Mouse (Mus musculus) intestine, postnatal 0 days (tissue): ENCODE results near the gene Fgfr2. TPM values are rescaled to one million over a fixed set of nuclear protein-coding genes. Genes with fewer than 3 reads are reported as not detected.

Experiments used
- ATAC-seq: fragments of 200-750 bp; cut with Nextera tagmentation; 2 replicates; pipeline ENCODE4 v1.8.0; 2017; ENCODE audit warnings: mild to moderate bottlenecking, moderate TSS enrichment, moderate library complexity
- H3K27ac ChIP-seq: fragments of 300-500 bp; sonication (generic); 2 replicates; pipeline ENCODE4 v1.5.1; 2014; ENCODE audit warnings: mild to moderate bottlenecking, low read depth, low read length, moderate library complexity
- H3K27me3 ChIP-seq: fragments of 300-500 bp; sonication (generic); replicated peaks from 2 replicates; pipeline ENCODE4 v1.6.1; 2014; ENCODE audit warnings: low read length, mixed read lengths; ENCODE audit not compliant: control insufficient read depth, insufficient read depth
- H3K36me3 ChIP-seq: fragments of 300-500 bp; sonication (generic); 2 replicates; pipeline ENCODE4 v1.6.1; 2014; ENCODE audit warnings: mild to moderate bottlenecking, moderate library complexity; ENCODE audit not compliant: control insufficient read depth, insufficient read depth
- H3K4me1 ChIP-seq: fragments of 300-500 bp; sonication (generic); replicated peaks from 2 replicates; pipeline ENCODE4 v1.6.1; 2014; ENCODE audit warnings: antibody characterized with exemption, low read length, mixed read lengths; ENCODE audit not compliant: control insufficient read depth, insufficient read depth
- H3K4me2 ChIP-seq: fragments of 300-500 bp; sonication (generic); replicated peaks from 2 replicates; pipeline ENCODE4 v1.6.1; 2014; ENCODE audit warnings: low read depth, mild to moderate bottlenecking, moderate library complexity
- H3K4me3 ChIP-seq: fragments of 300-500 bp; sonication (generic); 2 replicates; pipeline ENCODE4 v1.5.1; 2014; ENCODE audit warnings: low read depth, low read length
- H3K9ac ChIP-seq: fragments of 300-500 bp; sonication (generic); 2 replicates; pipeline ENCODE4 v1.6.1; 2014; ENCODE audit warnings: mild to moderate bottlenecking, low read depth, low read length
- H3K9me3 ChIP-seq: fragments of 300-500 bp; sonication (generic); 2 replicates; pipeline ENCODE4 v1.6.1; 2016; ENCODE audit warnings: mixed run types; ENCODE audit not compliant: control insufficient read depth
- CTCF ChIP-seq: sonication (generic); IDR thresholded peaks from 2 replicates; pipeline ENCODE4 v1.5.1; 2016; ENCODE audit warnings: low read depth, mild to moderate bottlenecking, control low read depth, antibody characterized with exemption, moderate library complexity
- WGBS: fragments of 180-500 bp; shearing (Covaris S2); extraction: QIAGEN DNeasy Blood & Tissue Kit; methylation state at CpG from one replicate; pipeline ENCODE4 v1.1.7; 2014; 5-methylcytosine and 5-hydroxymethylcytosine counted together
- polyA plus RNA-seq: library from polyadenylated mRNA; unstranded; fragments of >200 nt; fragmentation: Nextera tagmentation; extraction: Ambion mirVana; gene quantifications from 2 replicates; pipeline ENCODE4 v1.2.1, GENCODE M21; 2015

The Fgfr2 gene
- polyA plus RNA-seq, 1 experiment from 2014 or later: 29.5 TPM

GRCm38 (mm10) chr7:130922981-130923731 lies 2200.0 kb downstream of the Fgfr2 start:
- 68% methylated on average over 13 of the region's 13 CpGs for WGBS
- no peak for TF ChIP-seq CTCF
- ATAC-seq: no peak

DNA sequence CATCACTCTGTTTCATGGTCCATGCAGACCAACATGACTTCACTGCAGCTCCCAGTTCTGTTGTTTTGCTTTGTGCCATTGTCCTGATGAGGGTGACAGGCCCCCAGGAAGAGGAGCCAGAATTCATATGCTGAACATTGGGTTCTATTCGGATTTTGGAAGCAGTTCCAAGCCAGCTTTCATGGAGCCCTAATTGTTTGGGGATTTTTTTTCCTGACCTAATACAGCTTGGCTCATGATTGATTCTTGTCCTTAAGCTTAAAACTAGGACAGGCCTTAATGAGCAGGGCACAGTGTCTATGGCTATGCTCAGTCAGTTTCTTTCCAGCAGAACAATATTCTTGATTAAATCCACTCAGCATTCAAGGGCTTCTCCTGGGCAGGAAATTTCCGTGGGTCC lies 2204.9 kb downstream of the Fgfr2 start:
- Histone ChIP-seq H3K4me3 (no peak overlapping the region), H3K4me2 (no peak overlapping the region), H3K9me3 (no peaks in the 10 kb centered on the region), H3K27me3 (no peaks in the 10 kb centered on the region), H3K9ac (no peak overlapping the region), H3K4me1 (no peaks in the 10 kb centered on the region), H3K27ac (no peak overlapping the region), H3K36me3 (0 out of 2 replicates have a peak, but pooled peaks cover 4% of the 10 kb centered on the region)
- WGBS: 62% methylated on average over 2 of the region's 2 CpGs
- no peak for TF ChIP-seq CTCF
- no peak for ATAC-seq

More at GRCm38 (mm10) chr7:130922981-130923731, 2200.0 kb downstream of the Fgfr2 start:
- no peak overlapping the region for H3K27ac ChIP-seq
- no peak overlapping the region for H3K4me2 ChIP-seq
- H3K4me1 ChIP-seq: no peaks in the 10 kb centered on the region
- no peaks in the 10 kb centered on the region for H3K36me3 ChIP-seq
- H3K9ac ChIP-seq: no peak overlapping the region
- H3K4me3 ChIP-seq: no peak overlapping the region
- H3K27me3 ChIP-seq: no peaks in the 10 kb centered on the region
- no peaks in the 10 kb centered on the region for H3K9me3 ChIP-seq

GRCm38 (mm10) chr7:130914693-130915363 lies 2208.3 kb downstream of the Fgfr2 start:
- Histone ChIP-seq H3K36me3 (peaks cover 17% of the 10 kb centered on the region; the same call in 1 of the 2 replicates), H3K27me3 (no peaks in the 10 kb centered on the region), H3K4me1 (no peaks in the 10 kb centered on the region), H3K9me3 (no peaks in the 10 kb centered on the region), H3K4me3 (no peak overlapping the region), H3K9ac (no peak overlapping the region), H3K27ac (no peak overlapping the region), H3K4me2 (no peak overlapping the region)
- no peak for ATAC-seq
- peak; percentile 82 for TF ChIP-seq CTCF
- 50% methylated on average over 5 of the region's 5 CpGs for WGBS

DNA sequence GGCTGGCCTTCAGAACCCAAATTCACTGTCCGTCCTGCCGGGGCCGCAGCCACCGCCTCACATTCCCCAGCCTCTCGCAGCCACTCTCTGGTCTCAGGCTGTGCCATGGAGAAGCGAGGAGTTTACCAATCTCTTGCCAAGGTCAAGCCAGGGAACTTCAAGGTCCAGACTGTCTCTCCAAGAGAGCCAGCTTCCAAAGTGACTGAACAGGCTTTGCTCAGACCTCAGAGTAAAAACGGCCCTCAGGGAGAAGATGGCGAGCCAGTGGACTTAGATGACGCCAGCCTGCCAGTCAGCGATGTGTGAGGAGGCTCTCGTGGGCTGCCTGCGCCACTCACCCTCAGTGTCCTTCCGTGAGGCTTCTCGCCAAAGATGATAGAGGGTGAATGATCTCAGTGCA lies 2212.3 kb downstream of the Fgfr2 start:
- H3K4me2 ChIP-seq: no peak overlapping the region
- H3K4me1 ChIP-seq: no peaks in the 10 kb centered on the region
- H3K36me3 ChIP-seq: peaks cover 35% of the 10 kb centered on the region
- no peak for TF ChIP-seq CTCF
- no peaks in the 10 kb centered on the region for H3K27me3 ChIP-seq
- no peak overlapping the region for H3K9ac ChIP-seq
- ATAC-seq: no peak
- H3K27ac ChIP-seq: no peak overlapping the region
- 88% methylated on average over 14 of the region's 14 CpGs for WGBS
- H3K9me3 ChIP-seq: no peaks in the 10 kb centered on the region
- no peak overlapping the region for H3K4me3 ChIP-seq

- no peaks in the 10 kb centered on the region for H3K4me1 ChIP-seq
- no peak overlapping the region for H3K4me2 ChIP-seq
- TF ChIP-seq CTCF: no peak
- no peak for ATAC-seq
- no peak overlapping the region for H3K9ac ChIP-seq
- no peaks in the 10 kb centered on the region for H3K9me3 ChIP-seq
- H3K36me3 ChIP-seq: peaks cover 60% of the 10 kb centered on the region
- WGBS: 78% methylated on average over 13 of the region's 13 CpGs
- H3K27ac ChIP-seq: 0 out of 2 replicates have a peak overlapping the region, but pooled peaks have one; percentile 15
- H3K4me3 ChIP-seq: no peak overlapping the region
- no peaks in the 10 kb centered on the region for H3K27me3 ChIP-seq
Observed at GRCm38 (mm10) chr7:130904571-130905365, 2218.4 kb downstream of the Fgfr2 start.

DNA sequence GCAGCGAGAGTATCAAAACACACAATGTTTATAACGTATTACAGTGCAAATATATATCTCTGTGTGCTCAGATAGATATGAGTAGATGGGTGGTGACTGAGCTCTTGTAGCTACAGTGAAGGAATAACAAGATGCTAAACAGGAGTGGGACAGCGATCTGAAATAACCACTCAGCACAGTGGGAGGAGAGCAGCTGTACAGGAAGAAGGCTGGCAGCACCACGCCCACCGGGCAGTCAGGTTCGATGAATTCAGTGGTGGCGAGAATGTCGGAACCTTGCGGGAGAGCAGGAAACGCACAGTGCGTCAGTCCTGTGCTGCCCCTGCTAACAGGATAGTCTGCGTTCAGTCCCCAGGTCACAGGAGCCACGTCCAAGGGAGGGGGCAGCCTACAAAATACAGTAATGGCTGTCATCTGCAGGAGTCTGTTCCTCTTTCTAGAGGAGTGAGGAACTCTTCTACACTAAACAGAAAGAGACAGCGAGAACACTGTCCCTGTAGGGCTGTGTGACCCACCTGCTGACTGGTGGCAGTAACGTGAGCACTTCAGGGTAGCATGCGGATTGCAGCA lies 2219.6 kb downstream of the Fgfr2 start:
- TF ChIP-seq CTCF: no peak
- H3K4me2 ChIP-seq: no peak overlapping the region
- no peak overlapping the region for H3K9ac ChIP-seq
- no peak overlapping the region for H3K4me3 ChIP-seq
- H3K27me3 ChIP-seq: no peaks in the 10 kb centered on the region
- WGBS: 78% methylated on average over 16 of the region's 16 CpGs
- peaks cover 52% of the 10 kb centered on the region for H3K36me3 ChIP-seq
- ATAC-seq: no peak
- no peak overlapping the region for H3K27ac ChIP-seq
- no peaks in the 10 kb centered on the region for H3K9me3 ChIP-seq
- no peaks in the 10 kb centered on the region for H3K4me1 ChIP-seq
